Mouse (Mus musculus) cerebellum, adult 9-11 months (tissue): ENCODE results near the gene Prpf40b.

Source experiments
- DNase-seq: peaks from one replicate; pipeline ENCODE4 v3.0.0; 2022

The Prpf40b gene

DNA sequence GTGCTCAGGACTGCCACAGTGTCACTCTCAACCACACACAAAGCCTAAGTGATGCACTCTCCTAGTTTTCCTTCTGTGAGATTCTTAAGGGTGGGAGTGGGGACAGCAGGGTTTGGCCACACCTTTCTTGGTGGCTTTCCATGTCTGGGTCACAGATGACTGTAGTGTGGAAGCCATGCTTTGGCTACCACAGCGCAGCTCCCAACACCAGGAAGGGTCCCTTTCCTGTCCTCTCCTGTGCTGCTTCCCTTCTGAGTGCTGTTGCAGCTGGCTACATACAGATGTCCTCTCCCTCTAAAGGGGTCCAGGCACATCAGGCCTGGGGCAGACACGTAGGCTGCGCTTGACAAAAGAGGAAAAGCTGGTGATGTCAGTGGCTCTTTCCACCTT is 38.8 kb downstream of the Prpf40b start:
- no peak for DNase-seq

DNA sequence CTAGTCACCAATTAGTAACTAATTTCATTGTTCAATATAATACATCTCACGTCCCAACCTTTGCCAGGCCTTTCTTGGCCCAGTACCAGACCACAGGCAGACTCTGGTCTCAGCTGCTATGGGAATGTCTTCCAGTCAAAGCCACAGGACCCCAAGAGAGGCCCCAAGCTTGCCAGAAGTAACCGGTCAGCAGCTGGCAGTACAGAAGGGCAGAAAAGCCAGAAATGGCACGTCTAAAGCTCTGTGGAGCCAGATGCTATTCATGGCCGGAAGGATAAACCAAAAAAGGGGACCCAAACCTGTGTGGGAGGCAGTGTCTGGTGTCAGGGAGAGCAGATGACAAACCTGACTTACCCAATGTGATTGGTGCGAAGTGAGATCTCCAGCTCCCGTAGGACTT is 39.6 kb downstream of the Prpf40b start:
- DNase-seq: no peak

DNA sequence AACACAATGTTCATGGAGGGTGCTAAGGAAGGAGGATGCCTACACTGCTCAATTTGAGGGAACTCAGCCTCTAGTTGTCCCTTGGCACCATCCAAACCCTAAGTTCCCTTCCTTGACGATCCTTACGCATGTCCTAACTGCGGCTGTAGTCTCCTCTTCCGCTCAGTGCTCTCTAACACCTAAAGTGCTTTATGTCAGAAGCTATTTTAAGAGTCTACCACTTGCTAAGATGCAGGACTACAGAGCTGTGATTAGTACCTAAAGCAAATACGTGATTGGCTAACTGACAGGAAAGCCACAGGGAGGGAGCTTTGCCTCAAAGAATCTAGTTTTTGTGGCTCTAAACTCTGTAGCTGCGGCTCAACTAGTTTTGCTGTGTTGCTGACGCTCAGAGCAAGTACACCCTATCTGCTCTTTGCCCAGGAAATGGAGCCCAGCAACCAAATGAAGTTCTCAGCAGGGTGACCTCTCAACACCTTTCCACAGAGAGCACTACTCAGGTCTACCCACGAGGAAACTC is 41.0 kb downstream of the Prpf40b start:
- no peak for DNase-seq

DNA sequence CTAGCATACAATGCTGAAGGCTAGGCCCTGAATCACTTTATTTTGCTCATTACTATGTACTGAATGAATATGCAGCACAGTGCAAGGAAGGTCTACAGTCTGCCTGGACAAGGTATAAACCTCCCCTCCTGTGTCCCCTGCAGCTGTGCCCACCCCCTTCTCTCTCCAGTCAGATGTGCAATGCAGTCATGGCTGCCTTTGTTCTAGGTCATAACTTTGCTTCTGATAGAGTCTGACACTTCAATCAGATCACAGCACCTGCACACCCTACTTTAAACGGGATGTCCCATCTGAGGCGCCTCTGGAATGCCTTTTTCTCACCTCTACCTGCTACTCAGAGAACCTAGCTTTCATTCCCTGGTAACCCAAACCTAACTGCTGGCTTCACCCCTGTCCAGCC is 44.0 kb downstream of the Prpf40b start:
- no peak for DNase-seq

DNA sequence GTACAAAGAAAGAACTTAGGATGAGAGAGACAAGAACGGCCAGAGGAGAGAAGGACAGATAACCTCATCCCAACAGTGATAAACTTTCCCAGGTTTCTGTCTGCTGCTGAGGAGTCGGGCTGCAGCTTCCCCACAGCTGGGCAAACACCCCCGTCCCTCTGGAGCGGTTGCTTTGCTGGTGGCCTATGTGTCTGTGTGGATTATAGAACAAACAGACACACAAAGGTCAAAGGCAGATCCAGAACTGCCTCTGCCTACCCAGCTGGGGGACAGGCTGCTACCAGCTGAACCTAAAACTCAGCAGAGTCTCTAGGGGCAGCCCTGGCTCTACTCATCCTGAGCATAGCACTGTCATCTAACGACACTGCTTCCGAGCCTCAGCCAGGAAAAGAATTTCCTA is 44.8 kb downstream of the Prpf40b start:
- DNase-seq: no peak

DNA sequence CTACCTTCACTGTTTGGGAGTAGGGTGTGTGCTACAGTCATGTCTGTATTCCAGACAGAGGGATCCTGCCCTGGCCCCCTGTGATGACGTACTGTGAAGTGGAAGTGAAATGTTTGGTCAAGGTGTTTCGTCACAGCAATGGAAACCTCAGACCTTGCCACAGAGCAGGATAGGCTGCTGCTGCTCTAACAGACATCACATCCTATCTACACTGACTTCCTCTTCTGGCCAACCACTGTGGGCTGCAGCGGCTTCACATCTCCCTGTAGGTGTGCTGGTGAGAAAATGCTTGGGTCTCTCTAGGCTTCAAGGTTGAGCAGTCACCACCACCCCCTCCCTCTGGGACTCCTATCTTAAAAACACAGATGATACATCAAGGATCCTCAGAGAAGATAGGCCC is 46.2 kb downstream of the Prpf40b start:
- no peak for DNase-seq

DNA sequence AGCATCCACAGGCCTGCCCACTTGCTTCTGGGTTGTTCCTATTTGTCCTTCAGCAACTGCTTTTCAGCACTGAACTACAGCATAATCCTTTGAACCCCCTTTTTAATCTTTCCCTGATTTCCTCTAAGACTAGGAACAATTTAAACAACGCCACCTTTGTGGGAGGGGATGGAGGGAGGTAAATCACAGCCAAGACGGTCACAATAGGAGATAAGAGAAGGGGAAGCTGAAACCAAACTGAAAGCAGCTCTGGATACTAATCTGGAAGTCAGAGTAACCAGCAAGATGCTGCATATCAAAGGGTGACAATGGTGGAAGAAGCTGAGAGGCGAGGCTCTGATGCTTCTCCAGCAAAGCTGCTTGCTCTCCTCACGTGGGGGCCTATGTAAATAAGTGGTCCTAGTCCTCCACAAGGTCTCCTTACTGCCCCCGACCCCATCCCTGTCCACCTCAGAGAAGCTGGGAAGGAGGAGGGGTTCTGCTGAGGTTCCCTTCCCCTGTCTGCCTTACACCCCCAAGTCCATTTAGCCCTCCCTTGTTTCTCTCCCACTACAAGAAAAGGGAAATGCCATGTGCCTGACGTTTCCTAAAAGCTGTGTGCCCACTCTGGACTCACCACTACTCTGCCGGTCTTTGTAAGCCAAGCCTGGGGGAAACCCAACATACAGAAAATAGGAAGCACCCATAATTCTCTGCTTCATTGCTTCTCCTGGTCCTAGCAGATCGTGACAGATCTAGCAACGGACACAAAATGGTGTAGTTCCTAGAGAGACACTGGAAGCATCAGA is 47.5 kb downstream of the Prpf40b start:
- no peak for DNase-seq

DNA sequence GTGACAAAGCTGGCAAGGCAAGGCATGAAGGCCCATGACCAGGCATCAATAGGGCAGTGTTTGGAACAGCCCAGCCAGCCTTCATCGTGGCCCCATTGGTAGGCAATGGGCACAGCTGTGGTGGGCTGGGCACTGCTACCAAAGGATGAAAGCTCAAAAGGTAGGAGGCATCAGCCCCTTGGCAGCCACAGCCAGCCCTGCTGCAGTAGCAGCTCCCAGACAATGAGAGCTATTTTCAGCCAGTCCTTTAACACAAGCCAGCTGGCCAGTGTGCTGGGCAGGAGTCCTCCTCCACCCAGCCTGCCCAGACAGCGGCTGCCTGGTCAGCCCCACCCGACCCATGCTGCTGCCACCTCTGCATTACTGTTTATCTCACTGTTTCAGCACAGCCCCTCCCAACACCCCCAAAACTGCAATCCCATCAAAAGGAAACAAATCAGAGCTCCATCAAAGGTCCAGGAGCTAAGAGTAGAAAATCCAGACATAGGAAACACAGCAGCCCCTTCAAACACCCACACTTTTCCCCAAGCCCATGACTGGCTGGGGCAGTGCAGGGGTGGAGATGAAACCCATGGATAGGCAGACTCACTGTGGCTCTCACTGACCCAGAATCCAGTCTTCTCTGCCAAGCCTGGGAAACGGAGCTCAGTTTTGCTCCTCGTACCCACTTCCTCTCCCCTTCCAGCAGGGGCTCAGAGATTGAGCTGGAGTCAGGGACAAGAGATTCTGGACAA is 48.7 kb downstream of the Prpf40b start:
- DNase-seq: peak; percentile 39

DNA sequence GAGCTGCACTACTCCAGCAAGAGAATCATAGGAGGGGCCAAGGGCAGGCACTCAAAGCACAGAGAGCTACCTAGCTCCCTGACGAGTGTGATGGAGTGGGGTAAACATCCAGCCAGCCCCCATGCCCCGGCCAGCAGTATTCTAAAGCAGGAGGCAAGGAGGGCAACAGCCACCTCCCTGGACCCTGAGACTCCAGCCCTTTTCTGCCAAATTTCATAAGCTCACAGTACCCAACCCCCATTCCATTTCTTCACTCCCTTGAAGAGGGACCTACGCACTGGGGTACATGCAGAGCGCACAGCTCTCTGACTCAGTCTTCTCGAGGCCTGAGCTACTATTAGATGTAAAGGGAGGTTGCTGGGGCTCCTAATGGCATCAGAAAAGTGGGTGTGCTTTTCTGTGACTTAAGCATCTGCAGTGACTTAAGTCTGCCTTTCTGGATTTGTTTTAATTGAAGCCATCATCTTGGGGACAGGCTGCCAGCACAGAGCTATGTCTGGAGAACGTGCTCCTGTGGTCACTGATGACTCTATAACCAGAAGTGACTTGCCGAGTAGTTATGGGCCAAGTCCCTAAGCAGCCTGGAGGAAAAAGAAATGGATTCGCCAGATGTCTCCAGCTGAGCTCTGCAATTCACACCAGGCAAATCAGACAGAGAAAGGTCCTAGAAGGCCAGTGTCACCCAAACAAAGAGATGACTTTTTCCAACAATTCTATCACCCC is 49.4 kb downstream of the Prpf40b start:
- DNase-seq: no peak

DNA sequence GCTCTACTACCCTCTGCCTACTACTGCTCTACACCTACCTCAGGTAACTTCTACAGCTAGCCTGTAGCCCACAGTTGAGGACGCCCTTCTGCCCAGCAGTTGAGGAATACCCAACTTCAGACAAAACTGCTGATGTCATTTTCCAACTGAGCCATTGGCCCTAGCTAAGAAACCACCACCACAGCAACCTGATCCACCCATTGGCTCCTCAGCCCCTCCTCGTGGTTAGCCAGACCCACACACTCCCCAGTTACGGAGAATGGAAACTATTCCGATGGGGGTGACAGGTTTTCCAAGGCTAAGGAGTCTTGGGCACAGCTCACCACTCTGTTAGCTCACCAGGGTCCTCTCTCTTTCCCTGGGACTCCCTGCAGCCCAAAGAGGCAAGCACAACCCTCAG is 50.1 kb downstream of the Prpf40b start:
- no peak for DNase-seq

DNA sequence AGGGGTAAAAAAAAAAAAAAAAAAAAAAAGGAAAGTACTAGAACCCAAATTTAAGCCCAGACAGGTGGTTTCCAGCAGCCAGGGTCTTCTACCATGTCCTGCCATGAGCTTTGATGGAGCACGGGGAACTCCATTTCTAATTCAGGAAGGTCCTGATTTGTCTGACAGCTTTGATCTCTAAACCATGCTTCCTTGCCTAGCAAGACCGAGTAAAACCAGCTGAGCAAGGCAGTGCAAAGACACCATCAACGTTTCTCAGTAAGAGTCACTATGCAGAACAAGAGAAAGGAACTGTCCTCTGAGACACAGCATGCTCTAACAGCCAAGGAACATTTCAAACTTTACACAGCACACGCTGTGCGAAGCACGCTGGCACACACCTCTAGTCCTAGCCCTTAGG is 56.7 kb downstream of the Prpf40b start:
- DNase-seq: no peak

DNA sequence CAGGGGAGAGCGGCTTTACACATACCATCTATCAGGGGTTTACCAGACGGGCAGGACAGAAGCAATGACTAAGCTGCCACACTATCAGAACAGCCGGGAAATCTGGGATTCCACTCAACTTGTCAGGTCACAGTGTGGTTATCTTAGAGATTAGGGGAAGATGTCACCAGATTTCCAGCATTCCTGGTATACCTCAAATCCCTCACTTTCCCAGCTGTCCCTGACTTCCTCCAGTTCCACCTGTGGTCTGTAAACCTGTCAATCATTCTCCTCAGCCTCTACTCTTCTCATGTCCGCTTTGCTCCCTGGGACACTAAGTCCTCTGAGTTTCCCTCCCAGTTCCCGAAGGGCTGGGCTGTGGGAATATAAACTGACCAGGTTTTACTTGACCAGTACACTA is 57.4 kb downstream of the Prpf40b start:
- DNase-seq: no peak

DNA sequence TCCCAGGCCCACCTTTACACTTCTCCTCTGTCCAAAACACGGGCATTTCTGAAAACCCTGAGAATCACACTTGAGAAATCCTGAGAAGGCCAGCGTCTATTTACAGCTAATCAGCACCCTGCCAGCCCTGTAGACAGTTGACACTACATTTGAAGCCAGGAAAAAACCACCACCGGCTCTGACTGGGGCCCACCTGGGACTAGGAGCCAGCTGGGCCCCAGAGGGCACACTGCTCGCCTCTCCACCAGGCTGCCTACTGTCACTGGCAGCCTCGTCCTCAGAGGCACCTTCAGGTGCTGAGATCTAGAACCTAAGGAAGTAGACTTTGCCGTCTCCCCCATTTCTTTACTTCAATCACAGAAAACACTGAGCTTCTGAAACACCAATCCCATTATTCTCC is 60.8 kb downstream of the Prpf40b start:
- DNase-seq: no peak

DNA sequence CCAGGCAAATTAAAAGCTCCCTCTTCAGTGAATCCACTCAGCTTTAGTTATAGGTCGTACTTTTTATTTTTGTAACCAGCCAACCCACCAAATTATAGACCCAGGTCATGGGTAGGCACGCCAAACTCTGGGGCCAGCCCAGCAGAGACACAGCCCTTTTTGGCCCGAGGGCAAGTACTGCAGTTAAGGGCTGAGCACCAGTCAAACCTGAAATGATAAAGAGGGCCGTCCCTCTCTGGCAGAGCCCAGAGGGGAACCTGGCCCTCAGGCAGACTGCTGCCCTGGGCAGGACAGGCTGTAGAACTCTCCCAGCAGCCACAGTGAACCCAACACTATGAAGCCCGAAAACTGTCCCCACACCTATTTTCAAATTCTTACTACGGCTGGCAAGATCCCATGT is 61.6 kb downstream of the Prpf40b start:
- no peak for DNase-seq

DNA sequence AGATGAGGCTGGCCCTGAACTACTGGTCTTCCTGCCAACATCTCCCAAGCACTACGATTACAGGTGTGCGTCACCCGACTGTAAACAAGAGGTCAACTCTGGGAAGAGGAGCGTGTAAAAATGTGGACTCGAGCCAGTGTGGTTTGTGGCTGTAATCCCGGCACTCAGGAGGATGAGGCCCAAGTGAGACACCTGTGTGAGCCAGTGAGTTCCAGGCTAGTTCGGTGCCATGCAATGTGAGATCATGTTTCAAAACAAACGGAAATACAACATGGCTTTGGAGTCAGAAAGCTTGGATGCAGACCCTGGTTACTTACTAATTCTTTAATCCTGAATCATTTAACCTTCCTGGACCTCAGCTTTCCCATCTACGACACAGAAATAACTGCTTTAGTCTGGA is 64.1 kb downstream of the Prpf40b start:
- DNase-seq: no peak

DNA sequence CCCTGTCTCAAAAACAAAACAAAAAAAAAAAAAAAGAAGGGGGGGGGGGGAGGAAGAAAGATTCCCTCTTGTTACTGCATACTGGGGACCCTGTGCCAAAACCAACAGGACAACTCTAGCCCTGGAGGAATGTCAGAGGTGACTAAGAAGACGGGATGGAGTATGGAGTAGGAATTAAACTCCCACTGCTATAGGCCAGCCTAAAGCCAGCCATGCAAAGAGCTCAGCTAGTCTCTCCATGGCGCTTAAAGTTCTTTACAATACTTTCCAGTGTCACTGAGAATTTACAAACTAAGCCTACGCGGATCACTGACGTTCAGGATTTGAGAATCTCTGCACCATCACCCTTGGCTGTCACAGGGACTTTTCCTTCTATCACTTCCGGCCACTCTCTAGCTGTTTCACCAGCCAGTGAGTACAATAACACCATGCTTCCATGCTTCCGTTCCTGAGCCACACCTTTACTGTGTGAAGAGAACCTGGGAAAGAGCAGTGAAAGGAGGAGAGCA is 69.2 kb downstream of the Prpf40b start:
- no peak for DNase-seq

DNA sequence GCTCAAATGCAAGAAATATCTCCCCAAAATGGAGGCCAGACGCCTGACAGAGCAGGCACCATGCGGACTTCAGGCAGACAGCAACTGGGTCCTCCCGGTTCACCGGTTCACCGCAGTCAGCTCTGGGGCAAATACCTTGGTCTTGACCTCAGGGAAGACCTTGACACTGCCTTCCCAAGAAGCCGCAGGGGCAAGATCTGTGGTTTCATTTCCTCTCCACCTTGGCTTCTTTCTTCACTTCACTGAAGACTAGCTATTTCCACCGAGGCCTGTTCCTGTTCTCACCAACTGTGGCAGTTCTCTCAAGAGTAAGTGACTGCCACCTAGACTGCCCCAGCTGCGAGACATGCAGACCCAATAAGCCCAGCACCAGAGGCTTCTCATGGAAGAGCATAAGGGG is 70.0 kb downstream of the Prpf40b start:
- no peak for DNase-seq
